Mouse (Mus musculus) stomach, embryonic 15.5 days (tissue): ENCODE data around the gene Dagla. TPM values are rescaled to one million over a fixed set of nuclear protein-coding genes. Genes with fewer than 3 reads are reported as not detected.

ENCODE experiments used
- ATAC-seq: fragments of 200-750 bp; cut with Nextera tagmentation; 2 replicates; pipeline ENCODE4 v1.8.0; 2017; ENCODE audit warnings: low read depth, moderate number of reproducible peaks, moderate TSS enrichment; ENCODE audit not compliant: insufficient read depth, low FRiP score
- H3K27ac ChIP-seq: fragments of 300-500 bp; sonication (generic); 2 replicates; pipeline ENCODE4 v1.5.1; 2015; ENCODE audit warnings: mild to moderate bottlenecking, inconsistent platforms
- H3K27me3 ChIP-seq: fragments of 300-500 bp; sonication (generic); replicated peaks from 2 replicates; pipeline ENCODE4 v1.6.1; 2015; ENCODE audit warnings: inconsistent platforms
- H3K36me3 ChIP-seq: fragments of 300-500 bp; sonication (generic); 2 replicates; pipeline ENCODE4 v1.6.1; 2015; ENCODE audit warnings: inconsistent platforms
- H3K4me1 ChIP-seq: fragments of 300-500 bp; sonication (generic); 2 replicates; pipeline ENCODE4 v1.6.1; 2015; ENCODE audit warnings: inconsistent platforms
- H3K4me2 ChIP-seq: fragments of 300-500 bp; sonication (generic); 2 replicates; pipeline ENCODE4 v1.6.1; 2015; ENCODE audit warnings: mild to moderate bottlenecking, inconsistent platforms
- H3K4me3 ChIP-seq: fragments of 300-500 bp; sonication (generic); replicated peaks from 2 replicates; pipeline ENCODE4 v1.5.1; 2015; ENCODE audit warnings: inconsistent platforms
- H3K9ac ChIP-seq: fragments of 300-500 bp; sonication (generic); 2 replicates; pipeline ENCODE4 v1.6.1; 2015; ENCODE audit warnings: inconsistent platforms
- H3K9me3 ChIP-seq: fragments of 300-500 bp; sonication (generic); 2 replicates; pipeline ENCODE4 v1.6.1; 2016; ENCODE audit warnings: inconsistent platforms
- WGBS: fragments of 180-500 bp; shearing (Covaris S2); methylation state at CpG from one replicate; pipeline ENCODE4 v1.1.7; 2015; 5-methylcytosine and 5-hydroxymethylcytosine counted together
- polyA plus RNA-seq: library from polyadenylated mRNA; unstranded; fragments of >200 nt; fragmentation: Nextera tagmentation; extraction: Ambion mirVana; gene quantifications from 2 replicates; pipeline ENCODE4 v1.2.1, GENCODE M21; 2015

The Dagla gene
- polyA plus RNA-seq, 1 experiment from 2014 or later = 3.3 TPM

GRCm38 (mm10) chr19:10210885-10211284 lies 93.8 kb downstream of the Dagla start:
- Histone ChIP-seq H3K36me3 (peaks cover 47% of the 10 kb centered on the region), H3K27ac (no peak overlapping the region), H3K9ac (no peak overlapping the region), H3K27me3 (no peaks in the 10 kb centered on the region), H3K4me3 (no peak overlapping the region), H3K4me1 (no peaks in the 10 kb centered on the region), H3K9me3 (no peaks in the 10 kb centered on the region), H3K4me2 (no peak overlapping the region)
- WGBS = 84% methylated on average over 4 of the region's 4 CpGs
- no peak for ATAC-seq

DNA sequence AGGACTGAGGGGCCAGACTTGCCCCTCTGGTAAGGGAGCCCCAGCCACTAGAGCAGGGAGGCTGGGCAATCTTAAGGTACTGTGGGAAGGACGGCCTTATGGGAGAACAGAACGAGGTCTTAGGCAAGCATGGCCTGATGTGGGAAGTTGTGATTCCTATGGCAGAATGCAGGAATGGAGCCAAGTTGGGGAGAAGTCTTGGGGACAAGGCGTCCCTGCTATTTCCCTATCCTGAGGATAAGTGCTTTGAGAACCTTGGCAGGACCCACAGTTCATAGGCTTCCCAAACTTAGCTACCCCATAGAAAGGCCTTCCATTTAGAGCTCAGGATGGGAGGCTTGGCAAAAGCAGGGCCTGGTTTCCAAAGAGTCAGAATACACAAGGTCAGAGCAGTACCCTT lies 95.8 kb downstream of the Dagla start:
- H3K36me3 ChIP-seq = peaks cover 47% of the 10 kb centered on the region
- H3K4me2 ChIP-seq = no peak overlapping the region
- H3K9me3 ChIP-seq = no peaks in the 10 kb centered on the region
- 78% methylated on average over 3 of the region's 3 CpGs for WGBS
- no peaks in the 10 kb centered on the region for H3K27me3 ChIP-seq
- no peak overlapping the region for H3K4me3 ChIP-seq
- ATAC-seq = no peak
- no peak overlapping the region for H3K27ac ChIP-seq
- 0 out of 2 replicates have a peak, but pooled peaks cover 4% of the 10 kb centered on the region for H3K4me1 ChIP-seq
- no peak overlapping the region for H3K9ac ChIP-seq

GRCm38 (mm10) chr19:10205051-10205450 lies 99.6 kb downstream of the Dagla start:
- H3K9ac ChIP-seq = no peak overlapping the region
- H3K27me3 ChIP-seq = no peaks in the 10 kb centered on the region
- no peak for ATAC-seq
- peak overlapping the region; percentile 72 for H3K4me2 ChIP-seq
- H3K36me3 ChIP-seq = peaks cover 36% of the 10 kb centered on the region
- H3K4me3 ChIP-seq = peak overlapping the region; percentile 94
- H3K9me3 ChIP-seq = no peaks in the 10 kb centered on the region
- peaks cover 12% of the 10 kb centered on the region for H3K4me1 ChIP-seq
- WGBS = 65% methylated on average over 6 of the region's 6 CpGs
- no peak overlapping the region for H3K27ac ChIP-seq

DNA sequence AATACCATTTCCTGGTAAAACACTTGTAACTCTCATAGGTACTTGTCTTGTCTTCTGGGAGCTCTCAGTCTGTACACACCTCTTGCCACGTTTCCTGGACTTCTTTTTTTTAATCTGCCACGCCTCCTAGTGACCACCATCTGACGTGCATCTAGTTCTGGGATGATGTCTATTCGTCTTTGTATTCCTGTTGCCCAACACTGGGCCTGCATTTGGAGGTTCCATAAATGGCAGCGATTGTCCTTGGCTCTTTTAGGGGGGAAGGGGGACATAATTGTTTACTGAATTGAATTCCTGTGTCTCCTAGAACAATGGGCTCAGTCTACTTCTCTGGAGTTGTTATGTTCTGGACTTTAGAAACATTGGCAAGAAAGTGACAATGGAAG lies 100.1 kb downstream of the Dagla start:
- H3K4me1 ChIP-seq = peaks cover 12% of the 10 kb centered on the region
- H3K9me3 ChIP-seq = no peaks in the 10 kb centered on the region
- peak overlapping the region; percentile 83; the same call in 1 of the 2 replicates for H3K27ac ChIP-seq
- no peak for ATAC-seq
- peak overlapping the region; percentile 94 for H3K4me3 ChIP-seq
- H3K36me3 ChIP-seq = peaks cover 36% of the 10 kb centered on the region
- H3K9ac ChIP-seq = peak overlapping the region; percentile 88; the same call in 1 of the 2 replicates
- H3K27me3 ChIP-seq = no peaks in the 10 kb centered on the region
- H3K4me2 ChIP-seq = peak overlapping the region; percentile 72
- WGBS = under 1% methylated on average over 5 of the region's 5 CpGs

GRCm38 (mm10) chr19:10203848-10204615 lies 100.6 kb downstream of the Dagla start, which contains the start of the genes Tmem258 and Fen1:
TSS of gene Tmem258 (plus strand) at chr19:10204014.
TSS of gene Fen1 (minus strand) at chr19:10204169.
- peak; percentile 87 for ATAC-seq
- H3K4me1 ChIP-seq = peaks cover 12% of the 10 kb centered on the region
- peak within 1 kb of the TSS; percentile 72 for H3K4me2 ChIP-seq
- peak within 1 kb of the TSS; percentile 94 for H3K4me3 ChIP-seq
- under 1% methylated on average over 40 of the region's 40 CpGs for WGBS
- no peaks in the 10 kb centered on the region for H3K27me3 ChIP-seq
- no peaks in the 10 kb centered on the region for H3K9me3 ChIP-seq
- H3K9ac ChIP-seq = peak within 1 kb of the TSS; percentile 88
- peak within 1 kb of the TSS; percentile 83 for H3K27ac ChIP-seq
- peaks cover 35% of the 10 kb centered on the region for H3K36me3 ChIP-seq

DNA sequence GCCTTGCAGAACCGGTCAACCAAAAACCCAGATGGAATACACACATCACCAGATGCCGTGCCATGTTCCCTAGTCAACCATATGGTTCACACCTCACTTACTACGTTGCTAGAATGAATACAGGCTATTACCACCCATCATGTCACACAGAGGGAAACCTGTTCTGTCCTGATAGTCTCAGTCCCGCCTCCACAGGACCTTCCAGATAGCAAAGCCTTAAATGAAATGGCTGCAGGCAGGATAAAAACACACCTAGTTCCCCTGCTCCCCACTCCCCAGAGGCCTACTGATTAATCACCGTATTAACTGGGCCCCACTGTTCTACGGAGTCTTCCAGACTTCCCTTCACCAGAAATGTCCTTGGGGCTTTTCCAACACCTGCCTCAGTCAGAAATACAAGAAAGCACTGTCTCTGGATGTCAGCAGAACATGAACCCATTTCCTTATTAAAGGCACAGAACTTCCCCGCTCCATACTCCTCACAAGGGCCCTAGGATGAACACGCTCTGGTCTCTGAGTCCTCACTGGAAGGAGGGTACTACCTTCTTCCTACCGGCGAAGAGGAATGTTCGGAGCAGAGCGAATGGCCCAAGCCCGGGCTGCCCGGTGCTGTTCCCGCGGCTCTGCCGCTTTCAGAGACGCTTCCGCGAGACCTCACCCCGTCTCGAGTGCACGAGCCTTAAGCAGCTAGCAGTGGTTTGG lies 101.4 kb downstream of the Dagla start:
- 2% methylated on average over 23 of the region's 23 CpGs for WGBS
- H3K27ac ChIP-seq = peak overlapping the region; percentile 83
- ATAC-seq = peak; percentile 34
- peaks cover 31% of the 10 kb centered on the region for H3K36me3 ChIP-seq
- peak overlapping the region; percentile 72 for H3K4me2 ChIP-seq
- peak overlapping the region; percentile 94 for H3K4me3 ChIP-seq
- H3K9ac ChIP-seq = peak overlapping the region; percentile 88
- peaks cover 12% of the 10 kb centered on the region for H3K4me1 ChIP-seq
- no peaks in the 10 kb centered on the region for H3K9me3 ChIP-seq
- H3K27me3 ChIP-seq = no peaks in the 10 kb centered on the region

DNA sequence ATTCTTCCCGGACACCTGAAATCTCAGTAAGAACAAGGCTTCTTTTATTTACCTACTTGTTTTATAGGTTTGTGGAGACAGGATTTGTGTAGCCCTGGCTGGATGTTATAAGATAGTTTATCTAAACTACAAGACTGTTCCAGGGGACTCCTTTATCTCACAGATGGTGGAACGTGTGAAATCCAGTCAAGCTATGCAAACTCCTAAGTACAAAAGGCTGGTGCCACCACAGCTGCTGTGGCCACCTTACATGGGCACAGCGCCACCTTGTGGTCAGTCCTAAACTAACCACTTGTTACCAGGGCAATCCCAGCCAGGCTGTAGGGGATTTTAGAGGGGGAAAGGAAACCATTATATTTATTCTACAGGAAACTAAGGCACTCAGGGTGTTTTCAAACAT lies 106.0 kb downstream of the Dagla start:
- ATAC-seq = no peak
- peaks cover 40% of the 10 kb centered on the region for H3K36me3 ChIP-seq

DNA sequence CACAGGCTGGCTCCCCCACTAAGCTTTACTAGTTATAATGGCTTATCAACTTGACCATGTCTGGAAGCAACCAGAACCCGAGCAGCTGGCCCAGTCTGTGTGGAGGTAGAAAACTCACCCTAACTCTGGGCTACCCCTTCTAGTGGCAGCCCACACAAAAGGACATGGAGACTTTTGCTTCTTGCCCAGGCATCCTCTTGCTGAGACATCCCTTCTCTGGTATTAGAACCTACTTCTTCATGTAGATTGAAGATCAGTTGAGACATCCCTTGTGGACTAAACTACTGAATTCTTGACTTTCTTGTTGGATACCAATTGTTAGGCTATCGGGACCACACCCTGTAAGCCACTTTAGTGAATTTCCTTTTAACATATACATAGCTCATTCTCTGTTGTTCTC lies 106.4 kb downstream of the Dagla start:
- peaks cover 44% of the 10 kb centered on the region for H3K36me3 ChIP-seq
- H3K27me3 ChIP-seq = no peaks in the 10 kb centered on the region
- no peaks in the 10 kb centered on the region for H3K9me3 ChIP-seq
- H3K9ac ChIP-seq = no peak overlapping the region
- no peak overlapping the region for H3K4me3 ChIP-seq
- WGBS = 65% methylated on average over 2 of the region's 2 CpGs
- H3K4me2 ChIP-seq = no peak overlapping the region
- no peak overlapping the region for H3K27ac ChIP-seq
- ATAC-seq = no peak
- peaks cover 8% of the 10 kb centered on the region for H3K4me1 ChIP-seq

More for the DNA sequence above, 106.0 kb downstream of the Dagla start:
- Histone ChIP-seq H3K27ac (no peak overlapping the region), H3K4me1 (peaks cover 8% of the 10 kb centered on the region), H3K9ac (no peak overlapping the region), H3K4me3 (no peak overlapping the region), H3K4me2 (no peak overlapping the region), H3K27me3 (no peaks in the 10 kb centered on the region), H3K9me3 (no peaks in the 10 kb centered on the region)
- 23% methylated on average over 3 of the region's 3 CpGs for WGBS

GRCm38 (mm10) chr19:10197130-10197529 lies 107.5 kb downstream of the Dagla start:
- Histone ChIP-seq H3K36me3 (peaks cover 51% of the 10 kb centered on the region), H3K4me3 (no peak overlapping the region), H3K9ac (no peak overlapping the region), H3K27ac (no peak overlapping the region), H3K9me3 (no peaks in the 10 kb centered on the region), H3K4me2 (no peak overlapping the region), H3K4me1 (no peaks in the 10 kb centered on the region), H3K27me3 (no peaks in the 10 kb centered on the region)
- no peak for ATAC-seq
- 90% methylated on average over 4 of the region's 4 CpGs for WGBS

Other genes starting within 250 kb of the Dagla start
- 125 and 139 TPM in 2 replicates for gene Fads2, start 203.1 kb downstream of the Dagla start, polyA plus RNA-seq
- gene Fads1, start 122.0 kb downstream of the Dagla start, polyA plus RNA-seq = 111 and 122 TPM in 2 replicates
- gene Tmem258, start 100.9 kb downstream of the Dagla start, polyA plus RNA-seq = 473 and 509 TPM in 2 replicates
- 86.3 and 92.0 TPM in 2 replicates for gene Fen1, start 100.7 kb downstream of the Dagla start, polyA plus RNA-seq
- gene Myrf, start 64.1 kb downstream of the Dagla start, polyA plus RNA-seq = 17.5 and 17.8 TPM in 2 replicates
- gene Syt7, start 84.2 kb upstream of the Dagla start, polyA plus RNA-seq = 2.6 and 3.3 TPM in 2 replicates
- 0.57 and 0.91 TPM in 2 replicates for gene Lrrc10b, start 152.6 kb upstream of the Dagla start, polyA plus RNA-seq
- gene Ppp1r32, start 178.1 kb upstream of the Dagla start, polyA plus RNA-seq = 0.19 and 0.22 TPM in 2 replicates
- 30.8 and 37.7 TPM in 2 replicates for gene Cpsf7, start 220.4 kb upstream of the Dagla start, polyA plus RNA-seq
- gene Sdhaf2, start 221.3 kb upstream of the Dagla start, polyA plus RNA-seq = 52.4 and 55.3 TPM in 2 replicates